Mouse (Mus musculus): ENCODE data around the gene Shb.

The Shb gene

GRCm38 (mm10) chr4:45503380-45503779, 28.9 kb downstream of the Shb start:
- no peak for DNase-seq

GRCm38 (mm10) chr4:45502002-45502401, 30.3 kb downstream of the Shb start:
- no peak for DNase-seq

DNA sequence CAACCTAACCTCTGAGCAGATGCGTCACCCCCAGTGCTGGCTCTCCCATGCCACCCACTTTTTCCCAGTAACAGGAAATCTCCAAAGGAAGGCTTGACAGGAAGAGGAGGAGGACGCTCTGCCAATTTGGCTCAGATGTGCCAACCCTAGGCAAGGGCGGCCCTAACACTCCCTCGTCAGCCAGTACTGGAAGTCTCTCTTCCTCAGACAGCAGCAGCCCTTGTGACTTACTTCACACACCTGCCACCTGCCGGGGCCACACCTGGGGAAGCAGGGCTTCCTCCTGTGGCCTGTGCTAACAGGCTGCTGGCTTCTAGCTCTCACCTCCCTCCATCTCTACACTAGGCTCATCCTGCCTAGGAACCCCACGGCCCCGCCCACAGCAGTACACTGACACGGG, 31.9 kb downstream of the Shb start:
- DNase-seq = peak; percentile 57

DNA sequence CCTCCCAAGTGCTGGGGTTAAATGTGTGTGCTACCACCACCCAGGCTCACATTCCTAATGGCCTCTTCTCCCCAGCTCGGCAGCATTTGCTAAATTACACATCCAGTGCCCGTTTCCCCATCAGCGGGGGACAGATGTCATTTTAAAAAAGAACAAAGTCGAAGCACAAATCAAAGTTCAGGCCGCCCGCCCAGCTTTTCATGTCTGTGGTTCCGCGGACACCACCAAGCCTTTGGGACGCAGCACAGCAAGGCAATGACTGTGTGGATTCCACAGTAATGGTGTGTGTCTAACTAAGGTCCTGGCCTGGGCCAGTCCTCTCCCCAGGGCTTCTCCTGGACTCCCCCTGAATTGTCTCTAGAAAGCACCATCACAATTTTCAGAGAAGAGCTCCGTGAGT, 32.7 kb downstream of the Shb start:
- no peak for DNase-seq

DNA sequence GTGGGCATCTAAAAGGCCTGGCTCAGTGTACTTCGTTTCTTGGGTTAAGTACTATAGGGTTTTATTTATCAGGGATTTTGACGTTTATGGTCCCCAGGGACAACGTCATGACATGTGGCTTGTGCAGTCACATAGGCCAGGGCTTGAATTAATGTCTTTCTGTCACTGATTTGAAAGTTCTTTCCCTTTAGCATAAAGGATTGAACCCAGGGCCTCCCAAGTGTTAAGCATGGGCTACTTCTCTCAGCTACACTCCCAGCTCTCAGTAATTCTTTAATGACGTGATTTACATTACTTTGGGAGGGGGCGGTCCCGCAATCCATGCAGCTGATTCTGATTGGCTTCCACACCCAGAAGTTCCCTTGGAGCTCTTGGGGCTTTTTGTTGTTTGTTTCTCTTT, 33.2 kb downstream of the Shb start:
- DNase-seq = no peak

- DNase-seq = no peak
Measured at GRCm38 (mm10) chr4:45498345-45498744, 33.9 kb downstream of the Shb start.

DNA sequence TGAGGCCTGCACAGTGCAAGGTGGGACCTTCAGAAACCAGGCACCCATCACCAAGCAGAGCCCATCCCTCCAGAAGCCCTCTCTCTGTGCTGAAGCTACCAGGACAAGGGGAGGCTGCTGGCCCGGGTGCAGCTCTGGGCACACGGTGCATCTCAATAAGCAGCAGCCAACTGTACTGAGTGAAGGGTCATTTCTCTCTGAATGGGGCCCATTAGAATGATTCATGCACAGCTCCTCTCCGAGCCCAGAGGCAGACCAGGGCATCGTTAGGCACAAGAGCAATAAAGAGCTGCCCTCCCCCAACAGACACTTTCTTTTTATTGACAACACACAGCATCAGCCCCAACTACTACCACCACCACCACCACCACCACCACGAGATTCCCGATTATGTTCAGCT, 35.0 kb downstream of the Shb start:
- DNase-seq = no peak

- DNase-seq = no peak
Measured at GRCm38 (mm10) chr4:45495531-45496201, 36.6 kb downstream of the Shb start.

- DNase-seq = no peak
Measured at GRCm38 (mm10) chr4:45493786-45494400, 38.4 kb downstream of the Shb start.

- DNase-seq = no peak
Measured at GRCm38 (mm10) chr4:45493118-45493517, 39.2 kb downstream of the Shb start.

DNA sequence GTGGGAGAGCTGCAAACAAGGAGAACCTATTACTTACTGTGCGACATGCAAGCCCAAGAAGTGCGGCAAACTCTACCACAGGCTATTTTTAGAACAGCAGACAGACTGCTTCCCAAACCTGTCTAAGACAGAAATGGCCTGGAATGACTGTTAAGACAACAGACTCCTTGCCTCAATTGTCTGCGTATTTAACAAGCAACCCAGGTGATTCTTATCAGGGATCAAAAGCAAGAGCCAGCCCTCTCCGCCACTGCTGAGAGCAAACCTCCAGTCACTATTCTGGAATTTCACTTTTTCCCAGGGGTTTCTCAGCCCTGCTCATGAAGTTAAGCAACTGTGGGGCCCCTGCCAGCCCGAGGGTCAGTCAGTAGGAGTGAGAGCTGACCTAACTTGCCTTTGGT, 39.6 kb downstream of the Shb start:
- DNase-seq = no peak

DNA sequence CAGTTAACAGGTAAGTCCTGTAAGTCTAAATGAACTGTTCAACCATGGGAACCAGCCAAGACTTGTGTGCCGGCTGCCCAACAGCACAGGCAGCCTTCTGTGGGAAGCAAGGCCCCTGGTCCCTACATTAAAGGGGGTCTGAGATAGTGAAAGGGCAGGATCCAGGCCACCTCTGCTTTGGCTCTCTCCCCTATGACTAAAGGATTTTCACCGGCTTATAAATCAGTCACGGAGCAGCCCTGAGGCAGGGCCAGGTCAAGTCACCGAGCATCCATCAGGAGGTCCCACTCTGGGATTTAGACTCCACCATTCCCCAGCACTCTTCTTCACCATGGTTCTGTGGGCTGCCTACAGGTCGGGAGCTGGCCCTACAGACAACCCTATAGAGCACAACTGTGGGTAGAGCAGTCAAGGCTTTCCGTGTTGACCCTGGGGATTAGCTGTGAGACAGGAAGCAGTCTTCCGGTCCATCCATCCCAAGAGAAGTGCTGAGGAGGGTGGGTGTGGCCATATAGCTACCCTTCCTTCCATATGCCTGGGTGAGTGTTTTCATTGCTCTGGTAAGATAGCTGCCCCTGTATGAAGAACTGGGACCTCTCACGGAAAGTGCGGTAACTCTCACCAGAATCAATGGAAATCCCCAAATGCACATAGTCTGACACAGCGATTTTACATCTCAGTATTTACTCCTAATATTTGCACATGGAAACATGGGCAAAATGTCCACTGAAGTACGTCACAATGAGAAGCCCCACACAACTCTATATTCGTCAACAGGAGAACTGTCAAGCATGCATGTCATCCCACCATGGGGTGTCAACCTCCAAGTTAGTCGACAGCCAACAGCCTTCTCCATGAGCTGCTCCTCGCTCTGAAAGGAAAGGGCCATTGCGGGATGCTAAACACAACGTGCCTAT, 40.3 kb downstream of the Shb start:
- DNase-seq = no peak

GRCm38 (mm10) chr4:45491119-45491679, 41.1 kb downstream of the Shb start:
- no peak for DNase-seq

GRCm38 (mm10) chr4:45490036-45490752, 42.1 kb downstream of the Shb start:
- DNase-seq = no peak

DNA sequence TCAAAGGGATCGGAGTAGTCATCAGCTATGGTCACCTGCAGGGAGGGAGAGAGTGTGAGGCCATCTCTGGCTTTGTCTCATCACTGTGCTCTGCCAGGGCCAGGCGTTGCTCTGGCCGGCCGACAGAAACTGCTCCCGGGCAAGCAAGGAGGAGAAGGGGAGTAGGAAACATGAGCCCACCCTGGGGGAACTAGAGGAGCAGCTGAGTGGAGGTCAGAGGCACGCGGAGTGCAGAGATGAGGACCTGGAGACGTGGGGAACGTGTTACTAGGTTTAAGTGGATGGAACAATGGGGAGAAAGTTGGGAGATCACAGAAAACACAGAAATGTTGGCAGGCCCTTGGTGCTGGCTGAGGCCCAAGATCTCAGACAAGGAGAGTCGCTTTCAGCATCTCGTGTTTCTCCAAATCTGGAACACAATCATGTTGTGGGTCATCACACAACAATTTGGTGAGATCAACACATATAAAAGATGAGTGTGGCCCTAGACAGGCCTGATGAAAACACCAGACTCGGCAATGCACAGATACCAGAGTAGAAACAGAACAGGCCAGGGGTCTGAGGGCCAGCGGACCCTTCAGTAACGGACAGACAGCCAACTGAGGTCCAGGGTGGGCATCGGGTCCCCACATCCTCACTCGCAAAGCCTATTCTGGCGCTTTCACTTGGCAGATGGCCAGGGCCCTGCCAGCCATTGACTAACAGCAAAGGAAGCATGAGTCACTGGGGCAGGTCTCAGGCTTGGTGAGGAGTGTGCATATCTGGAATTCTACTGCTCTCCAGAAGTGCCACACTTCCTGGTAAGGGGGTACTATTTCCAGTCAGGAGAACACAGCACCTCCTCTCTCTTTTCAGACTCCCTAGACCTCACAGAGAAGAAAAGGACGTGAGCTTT, 42.9 kb downstream of the Shb start:
- DNase-seq = peak; percentile 91

DNA sequence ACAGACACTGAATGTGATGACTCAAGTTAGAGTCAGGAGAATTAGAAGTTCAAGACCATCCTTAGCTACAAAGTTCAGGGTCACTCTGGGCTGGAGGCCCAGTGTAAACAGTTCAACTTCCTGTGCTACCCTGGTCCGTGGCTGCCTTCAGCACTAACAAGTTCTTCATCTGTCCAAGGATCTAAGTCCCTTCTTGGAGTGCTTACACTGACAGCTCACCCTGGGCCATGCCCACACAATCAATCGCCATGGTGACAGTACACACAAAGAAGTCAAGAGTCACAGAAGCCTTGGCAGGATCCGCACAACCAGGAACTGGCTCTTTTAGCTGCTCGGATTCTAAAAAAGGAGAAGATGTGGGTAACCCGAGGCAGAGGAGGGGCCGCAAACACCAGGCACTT, 44.6 kb downstream of the Shb start:
- DNase-seq = peak; percentile 89

GRCm38 (mm10) chr4:45485024-45485423, 47.2 kb downstream of the Shb start:
- DNase-seq = no peak

DNA sequence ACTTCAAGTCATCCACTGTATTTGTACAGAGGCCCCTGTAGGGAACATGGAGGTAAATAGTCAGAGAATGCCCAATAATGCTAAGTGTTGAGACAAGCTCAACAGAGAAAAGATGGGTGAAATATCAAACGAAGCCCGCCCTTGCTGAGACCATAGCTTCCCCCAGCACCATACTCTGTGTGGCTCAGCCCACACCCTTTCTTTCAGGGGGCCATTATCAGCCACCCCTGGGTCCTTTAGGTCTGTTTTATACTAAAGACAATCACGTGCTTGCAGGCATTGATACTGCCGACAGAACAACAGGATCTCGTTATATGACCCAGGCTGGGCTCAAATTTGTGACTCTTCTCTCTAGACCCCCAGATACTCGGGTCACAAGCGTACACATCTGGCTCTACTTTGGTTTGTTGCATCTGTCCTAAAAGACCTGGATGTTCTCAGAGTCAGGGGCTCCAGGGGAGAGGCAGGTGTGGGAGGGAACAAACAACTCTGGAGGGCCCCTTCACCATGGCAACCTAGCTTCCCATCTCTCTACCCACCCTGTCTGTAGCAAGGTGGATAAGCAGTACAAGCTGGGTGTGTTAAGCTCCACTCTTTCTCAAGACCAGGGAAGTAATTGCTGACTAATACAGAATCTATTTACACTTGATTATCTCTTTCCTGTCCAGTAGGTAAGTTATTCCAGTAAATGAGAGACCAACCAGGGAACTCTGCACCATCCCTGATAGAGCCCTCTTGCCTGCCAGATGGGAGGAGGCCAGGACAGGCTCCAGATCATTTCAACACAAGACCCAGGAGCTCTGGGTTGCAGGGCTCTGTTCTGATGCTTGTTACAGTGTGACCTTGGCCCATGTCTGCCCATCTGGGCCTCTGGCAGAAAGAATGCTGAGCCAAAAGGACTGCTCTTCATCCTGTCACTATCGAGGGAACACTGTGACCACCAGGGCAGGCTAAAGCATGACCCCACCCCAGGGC, 48.7 kb downstream of the Shb start:
- DNase-seq = no peak

- no peak for DNase-seq
Measured at GRCm38 (mm10) chr4:45482271-45482670, 50.0 kb downstream of the Shb start.

DNA sequence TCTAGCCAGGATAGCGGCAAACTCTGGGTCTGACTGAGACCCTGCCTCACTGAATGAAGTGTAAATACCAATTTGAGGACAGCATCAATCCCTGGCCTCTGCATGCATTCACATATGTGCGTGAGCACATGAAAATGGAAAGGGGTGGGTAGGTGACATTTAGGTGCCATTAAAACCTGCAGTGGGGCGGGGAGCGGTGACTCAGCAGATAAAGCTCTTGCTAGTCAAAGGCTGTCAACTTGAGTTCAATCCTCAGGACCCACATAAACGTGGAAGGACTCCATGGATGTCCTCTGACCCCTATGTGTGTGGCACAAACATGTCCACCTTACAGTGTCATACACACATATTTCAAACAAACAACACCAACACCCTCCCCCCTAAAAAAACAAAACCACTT, 50.8 kb downstream of the Shb start:
- DNase-seq = no peak

GRCm38 (mm10) chr4:45480595-45480994, 51.7 kb downstream of the Shb start:
- no peak for DNase-seq

Measured in lung, postnatal 10 days (tissue).